In the genomic region with DNA sequence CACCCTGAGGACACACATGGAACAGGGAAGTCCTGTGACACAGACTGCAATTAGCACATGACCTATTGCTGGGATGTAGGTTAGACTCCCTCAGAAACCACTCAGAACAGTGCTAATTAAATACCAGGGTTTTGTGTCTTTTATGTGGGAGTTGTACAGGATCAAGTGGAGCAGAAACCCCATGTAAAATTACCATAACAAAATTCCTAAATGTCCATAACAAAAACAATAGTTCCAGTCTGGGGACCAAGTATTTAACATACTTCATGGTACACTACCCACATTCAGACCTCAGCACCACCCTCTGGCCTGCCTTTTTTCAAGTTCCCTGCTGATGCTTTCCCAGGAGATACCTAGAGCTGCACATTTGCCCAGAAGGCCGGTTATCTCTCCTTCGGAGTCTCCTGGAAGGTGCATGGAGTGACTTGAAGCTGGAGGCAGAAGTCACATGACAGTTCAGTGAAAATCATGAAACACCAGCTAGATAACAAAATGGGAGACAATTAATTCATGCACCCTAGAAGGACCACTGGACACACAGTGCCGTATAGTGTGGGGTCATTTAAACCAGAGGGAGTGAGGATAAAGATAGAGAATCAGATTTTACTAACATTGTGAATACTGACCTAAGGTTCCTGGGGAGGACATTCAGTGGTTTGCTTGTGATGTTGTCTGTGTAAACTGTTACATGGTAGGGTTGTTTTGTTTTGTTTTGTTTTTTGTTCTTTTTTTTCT, we compare ENCODE assay signal across 11 mouse cellular contexts. TPM values are rescaled to one million over a fixed set of nuclear protein-coding genes. Genes with fewer than 3 reads are reported as not detected.
A peak's percentile ranks its signal among the peaks of the same experiment; 100 is the strongest.
DNase-seq lines count a peak whose midpoint lies in the region; ATAC-seq and TF ChIP-seq lines count a peak whose summit lies in the region.
"Had no signal": no experiment of that assay in that cellular context is flagged by ENCODE, and none has a peak within 500 bp of the region (broad histone marks: within the 10 kb centered on the region; RNA-seq: fewer than 3 reads in every experiment).

No protein-coding gene starts in this region.

- no peaks in the 10 kb centered on the region for H3K9me3 ChIP-seq in heart, embryonic 14.5 days (ENCODE audit: control insufficient read depth, low read length)
- no peaks in the 10 kb centered on the region for H3K9me3 ChIP-seq in forebrain, embryonic 16.5 days (ENCODE audit: control insufficient read depth, low read length)
- no peaks in the 10 kb centered on the region for H3K9me3 ChIP-seq in midbrain, postnatal 0 days (ENCODE audit: low read length)
- H3K9me3 ChIP-seq: lung, embryonic 15.5 days; stomach, embryonic 15.5 days had no signal

- H3K27ac ChIP-seq in heart, embryonic 14.5 days (replicated peaks in 1 of 2; ENCODE audit: control insufficient read depth in 1 of 2, insufficient read depth in 1 of 2, low read depth in 2 of 2, low read length in 2 of 2), result peak overlapping the region; percentile 74 to 83
- H3K27ac ChIP-seq in forebrain, embryonic 16.5 days (ENCODE audit: low read length), result peak overlapping the region; percentile 75
- H3K27ac ChIP-seq in midbrain, postnatal 0 days (ENCODE audit: low read depth, low read length), result 0 out of 2 replicates have a peak overlapping the region, but pooled peaks have one; percentile 12
- H3K27ac ChIP-seq: lung, embryonic 15.5 days; stomach, embryonic 15.5 days had no signal

- H3K4me1 ChIP-seq in heart, embryonic 14.5 days (ENCODE audit: control insufficient read depth in 2 of 2, insufficient read depth in 2 of 2, low read length in 2 of 2), result peaks cover 0 to 6% of the 10 kb centered on the region in 2 experiments; a peak in 1 of 4 replicates
- peaks cover 10% of the 10 kb centered on the region for H3K4me1 ChIP-seq in forebrain, embryonic 16.5 days (replicated peaks; ENCODE audit: control insufficient read depth, insufficient read depth, low read length)
- no peaks in the 10 kb centered on the region; the same call in 1 of the 2 replicates for H3K4me1 ChIP-seq in midbrain, postnatal 0 days (ENCODE audit: insufficient read depth, low read length)
- H3K4me1 ChIP-seq: lung, embryonic 15.5 days; stomach, embryonic 15.5 days had no signal

- WGBS in heart, embryonic 14.5 days, result 54% methylated on average over 3 of the region's 3 CpGs
- WGBS in forebrain, embryonic 16.5 days, result 8% methylated on average over 3 of the region's 3 CpGs
- 22% methylated on average over 3 of the region's 3 CpGs for WGBS in midbrain, postnatal 0 days

- no peaks in the 10 kb centered on the region for H3K27me3 ChIP-seq in heart, embryonic 14.5 days (ENCODE audit: control insufficient read depth, insufficient read depth, low read length)
- H3K27me3 ChIP-seq in forebrain, embryonic 16.5 days (replicated peaks; ENCODE audit: control insufficient read depth, insufficient read depth, low read length), result no peaks in the 10 kb centered on the region
- H3K27me3 ChIP-seq in midbrain, postnatal 0 days (ENCODE audit: insufficient read depth, low read length), result no peaks in the 10 kb centered on the region
- H3K27me3 ChIP-seq: lung, embryonic 15.5 days; stomach, embryonic 15.5 days had no signal

- no peak overlapping the region for H3K4me3 ChIP-seq in heart, embryonic 14.5 days (ENCODE audit: control insufficient read depth in 1 of 2, insufficient read depth in 1 of 2, low read depth in 1 of 2, low read length in 2 of 2)
- H3K4me3 ChIP-seq in forebrain, embryonic 16.5 days (replicated peaks; ENCODE audit: low read length), result no peak overlapping the region
- H3K4me3 ChIP-seq in midbrain, postnatal 0 days (ENCODE audit: low read depth, low read length), result no peak overlapping the region
- H3K4me3 ChIP-seq: lung, embryonic 15.5 days; stomach, embryonic 15.5 days had no signal

- no peak overlapping the region for H3K9ac ChIP-seq in heart, embryonic 14.5 days (ENCODE audit: low read length)
- H3K9ac ChIP-seq in forebrain, embryonic 16.5 days (replicated peaks; ENCODE audit: low read depth, low read length), result no peak overlapping the region
- no peak overlapping the region for H3K9ac ChIP-seq in midbrain, postnatal 0 days (replicated peaks; ENCODE audit: low read length, poor library complexity, severe bottlenecking)
- H3K9ac ChIP-seq: lung, embryonic 15.5 days; stomach, embryonic 15.5 days had no signal

- DNase-seq in heart, postnatal 25 days (ENCODE audit: low spot score), result no peak
- peak; percentile 84 for DNase-seq in ZHBTc4 (ENCODE audit: low read depth, low spot score)
- DNase-seq in midbrain, postnatal 0 days (ENCODE audit: low spot score), result no peak
- DNase-seq in frontal cortex, postnatal 36 days (ENCODE audit: low spot score in 2 of 2), result no peak
- DNase-seq in urinary bladder, adult 2 months (ENCODE audit: low spot score), result no peak
- no peak for DNase-seq in layer of hippocampus, adult 9-10 months (ENCODE audit: low spot score)

- no peak overlapping the region for H3K4me2 ChIP-seq in heart, embryonic 14.5 days (ENCODE audit: low read length)
- H3K4me2 ChIP-seq in forebrain, embryonic 16.5 days (ENCODE audit: low read length), result no peak overlapping the region
- no peak overlapping the region for H3K4me2 ChIP-seq in midbrain, postnatal 0 days (ENCODE audit: low read depth, low read length, poor library complexity, severe bottlenecking)
- H3K4me2 ChIP-seq: lung, embryonic 15.5 days; stomach, embryonic 15.5 days had no signal

- H3K36me3 ChIP-seq in heart, embryonic 14.5 days (ENCODE audit: control insufficient read depth, insufficient read depth, low read length), result no peaks in the 10 kb centered on the region
- H3K36me3 ChIP-seq in forebrain, embryonic 16.5 days (ENCODE audit: control insufficient read depth, insufficient read depth), result no peaks in the 10 kb centered on the region
- H3K36me3 ChIP-seq in midbrain, postnatal 0 days (ENCODE audit: insufficient read depth, low read length), result no peaks in the 10 kb centered on the region
- H3K36me3 ChIP-seq: lung, embryonic 15.5 days; stomach, embryonic 15.5 days had no signal

- no peak for TF ChIP-seq CTCF in midbrain, postnatal 0 days (IDR thresholded peaks at IDR 0.05)

- intact Hi-C loops in heart, postnatal 25 days (cut with DNase I), result loop anchor here (10.0 kb wide), 1 partner anchor 308 kb away; a partner anchor contains a TSS

- no peak for ATAC-seq in heart, embryonic 14.5 days (ENCODE audit: insufficient number of reproducible peaks, insufficient read depth, low FRiP score, low read depth)
- peak; percentile 41 for ATAC-seq in forebrain, embryonic 16.5 days
- ATAC-seq in midbrain, postnatal 0 days (ENCODE audit: low FRiP score), result no peak
- ATAC-seq: CD4-positive, CD25-positive, alpha-beta regulatory T cell, adult 4 months had no signal

RNA-seq across cellular contexts. Expression of a gene that starts 4.6 kb away (rescaled TPM):
- polyA plus RNA-seq in heart, embryonic 14.5 days (2014; fragmentation: Nextera tagmentation; extraction: Ambion mirVana), result 165 and 168 TPM in 2 replicates
- total RNA-seq in heart, postnatal 25 days (2021), result 100 to 1,000 TPM; 241 to 242 TPM
- 86.4 and 91.5 TPM in 2 replicates for polyA plus RNA-seq in forebrain, embryonic 16.5 days (2015; fragmentation: Nextera tagmentation; extraction: Ambion mirVana)
- total RNA-seq in midbrain, postnatal 0 days (2014; rRNA removed), result 64.7 and 86.4 TPM in 2 replicates
- 64.0 and 68.6 TPM in 2 replicates for polyA plus RNA-seq in midbrain, postnatal 0 days (2015; fragmentation: Nextera tagmentation; extraction: Ambion mirVana)
- polyA plus RNA-seq in urinary bladder, adult 2 months (2012; rRNA removed), result 63.3 and 68.0 TPM in 2 replicates

RNA-seq across cellular contexts. Expression of a gene that starts 31.1 kb away (rescaled TPM):
- polyA plus RNA-seq in heart, embryonic 14.5 days (2014; fragmentation: Nextera tagmentation; extraction: Ambion mirVana), result 8.7 and 9.4 TPM in 2 replicates
- total RNA-seq in heart, postnatal 25 days (2021), result 1 to 10 TPM; 4.5 to 5.4 TPM
- 3.5 and 3.6 TPM in 2 replicates for polyA plus RNA-seq in forebrain, embryonic 16.5 days (2015; fragmentation: Nextera tagmentation; extraction: Ambion mirVana)
- total RNA-seq in midbrain, postnatal 0 days (2014; rRNA removed), result 4.1 and 6.0 TPM in 2 replicates
- 1.4 and 1.6 TPM in 2 replicates for polyA plus RNA-seq in midbrain, postnatal 0 days (2015; fragmentation: Nextera tagmentation; extraction: Ambion mirVana)
- 2.1 and 2.9 TPM in 2 replicates for polyA plus RNA-seq in urinary bladder, adult 2 months (2012; rRNA removed)

RNA-seq across cellular contexts. Expression of a gene that starts 52.7 kb away (rescaled TPM):
- polyA plus RNA-seq in heart, embryonic 14.5 days (2014; fragmentation: Nextera tagmentation; extraction: Ambion mirVana), result 48.4 and 49.2 TPM in 2 replicates
- 10 to 100 TPM; 19.5 to 20.6 TPM for total RNA-seq in heart, postnatal 25 days (2021)
- 67.3 and 68.1 TPM in 2 replicates for polyA plus RNA-seq in forebrain, embryonic 16.5 days (2015; fragmentation: Nextera tagmentation; extraction: Ambion mirVana)
- 21.3 and 29.0 TPM in 2 replicates for total RNA-seq in midbrain, postnatal 0 days (2014; rRNA removed)
- polyA plus RNA-seq in midbrain, postnatal 0 days (2015; fragmentation: Nextera tagmentation; extraction: Ambion mirVana), result 68.0 and 71.8 TPM in 2 replicates
- 15.3 and 18.5 TPM in 2 replicates for polyA plus RNA-seq in urinary bladder, adult 2 months (2012; rRNA removed)

RNA-seq across cellular contexts. Expression of a gene that starts 52.7 kb away (rescaled TPM):
- polyA plus RNA-seq in heart, embryonic 14.5 days (2014; fragmentation: Nextera tagmentation; extraction: Ambion mirVana), result 136 and 140 TPM in 2 replicates
- 10 to 100 TPM; 91.1 to 94.2 TPM for total RNA-seq in heart, postnatal 25 days (2021)
- 178 and 182 TPM in 2 replicates for polyA plus RNA-seq in forebrain, embryonic 16.5 days (2015; fragmentation: Nextera tagmentation; extraction: Ambion mirVana)
- 35.8 and 46.4 TPM in 2 replicates for total RNA-seq in midbrain, postnatal 0 days (2014; rRNA removed)
- 188 and 191 TPM in 2 replicates for polyA plus RNA-seq in midbrain, postnatal 0 days (2015; fragmentation: Nextera tagmentation; extraction: Ambion mirVana)
- 89.3 and 97.7 TPM in 2 replicates for polyA plus RNA-seq in urinary bladder, adult 2 months (2012; rRNA removed)

Comparison
In these comparisons a context has a peak if more than half of its experiments do, and no peak if none do; other contexts are left out.
1. H3K27ac ChIP-seq: peak in every context shown above with its lines; median percentile 78 in heart, embryonic 14.5 days; 75 in forebrain, embryonic 16.5 days; 12 in midbrain, postnatal 0 days.